Mouse (Mus musculus): Measurements from ENCODE around the gene Noct. TPM values are rescaled to one million over a fixed set of nuclear protein-coding genes. Genes with fewer than 3 reads are reported as not detected.

The Noct gene
- total RNA-seq (2023) = 10 to 100 TPM; 14.7 to 17.0 TPM

DNA sequence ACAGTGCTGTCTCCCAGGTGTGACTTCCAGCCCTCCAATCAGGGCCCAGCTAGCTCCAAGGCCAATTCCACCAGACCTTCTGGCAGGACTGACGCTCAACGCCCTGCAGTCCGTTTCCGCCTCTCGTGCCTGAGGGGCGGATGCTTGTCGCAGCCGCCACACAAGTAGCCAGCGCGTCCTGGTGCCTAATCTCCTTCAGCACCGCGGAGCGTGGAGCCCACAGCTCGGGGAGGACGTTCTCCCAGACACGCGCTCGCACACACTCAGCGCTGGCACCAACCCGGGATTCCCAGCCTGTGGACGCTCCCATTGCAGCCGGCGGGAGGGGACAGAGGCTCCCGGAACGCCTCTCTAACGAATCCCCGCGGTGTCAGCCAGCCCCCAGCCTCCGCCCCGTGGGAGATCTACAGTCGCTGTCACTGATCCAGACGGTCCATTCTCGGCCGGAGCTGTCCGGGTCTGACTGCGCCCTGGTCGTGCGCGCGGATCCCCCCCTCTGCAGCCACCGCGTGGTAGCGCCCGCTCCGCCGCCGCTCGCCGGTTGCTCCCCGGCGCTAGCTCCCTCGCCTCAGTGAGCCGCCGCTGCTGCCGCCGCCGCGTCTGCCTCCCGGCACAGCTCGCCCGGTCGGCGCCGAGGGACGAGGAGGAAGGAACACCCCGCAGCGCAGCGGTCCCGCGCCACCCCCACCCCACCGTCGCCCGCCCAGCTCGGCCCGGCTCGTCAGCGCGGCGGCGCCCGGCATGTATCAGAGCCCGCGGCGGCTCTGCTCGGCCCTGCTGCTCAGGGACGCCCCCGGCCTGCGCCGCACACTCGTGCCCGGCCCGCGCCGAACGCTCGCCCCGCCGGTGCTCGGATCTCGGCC, at the start of gene Noct:
TSS of gene Noct (plus strand) at position 85 of the 863 bp plus-strand sequence.

Other genes with a start within 250 kb of the Noct start
- 10 to 100 TPM; 69.9 to 77.5 TPM for gene Elf2, start 116.2 kb downstream of the Noct start, total RNA-seq (2023)
- not detected for gene Mgarp, start 172.3 kb downstream of the Noct start, total RNA-seq (2023)
- 10 to 100 TPM; 63.3 to 84.2 TPM for gene Ndufc1, start 184.5 kb downstream of the Noct start, total RNA-seq (2023)
- 10 to 100 TPM; 32.6 to 34.3 TPM for gene Naa15, start 190.7 kb downstream of the Noct start, total RNA-seq (2023)

Data from neutrophil, adult 83 days (primary cell).